Mouse (Mus musculus): ENCODE results near the gene Fyn. TPM values are rescaled to one million over a fixed set of nuclear protein-coding genes. Genes with fewer than 3 reads are reported as not detected.
A peak's percentile ranks its signal among the peaks of the same experiment; 100 is the strongest.

The Fyn gene
- polyA plus RNA-seq (2015; fragmentation: Nextera tagmentation; extraction: Ambion mirVana), result 19.0 and 21.4 TPM in 2 replicates

- 18% methylated on average over 8 of the region's 8 CpGs for WGBS
Measured at GRCm38 (mm10) chr10:39368572-39369135, at the start of gene Fyn. Fyn (plus strand) TSS chr10:39368855.

GRCm38 (mm10) chr10:39320798-39321622 is 47.6 kb upstream of the Fyn start:
- no peak overlapping the region for H3K9ac ChIP-seq
- H3K27ac ChIP-seq, result peak overlapping the region; percentile 38; the same call in 1 of the 2 replicates

More at GRCm38 (mm10) chr10:39368572-39369135, at the start of gene Fyn:
- no peaks in the 10 kb centered on the region for H3K36me3 ChIP-seq
- ATAC-seq (ENCODE audit: borderline replicate concordance, extremely low read depth, low FRiP score, low TSS enrichment), result no peak
- peaks cover 3% of the 10 kb centered on the region; the same call in 1 of the 2 replicates for H3K27me3 ChIP-seq
- H3K27ac ChIP-seq, result peak within 1 kb of the TSS; percentile 82
- no peaks in the 10 kb centered on the region for H3K9me3 ChIP-seq
- H3K4me1 ChIP-seq, result peaks cover 21% of the 10 kb centered on the region
- peak within 1 kb of the TSS; percentile 87 for H3K4me2 ChIP-seq
- H3K9ac ChIP-seq, result peak within 1 kb of the TSS; percentile 80
- H3K4me3 ChIP-seq, result peak within 1 kb of the TSS; percentile 83

DNA sequence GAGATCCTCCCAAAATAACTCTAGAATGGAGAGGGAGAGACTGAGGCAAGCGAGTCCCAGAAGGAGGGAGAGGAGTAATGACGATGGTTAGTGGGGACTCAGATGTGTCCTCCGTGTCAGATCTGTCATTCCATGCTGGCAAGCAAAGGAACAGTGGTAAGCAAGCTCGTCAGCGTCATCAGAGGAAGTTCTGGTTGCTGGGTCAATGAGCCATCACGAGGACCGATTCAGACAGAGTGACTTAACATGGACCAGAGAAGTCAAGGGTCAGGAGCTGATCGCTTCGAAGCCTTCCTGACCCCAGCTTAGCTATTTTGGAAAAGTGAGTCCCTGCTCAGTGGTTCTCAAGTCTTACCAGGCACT is 47.1 kb upstream of the Fyn start:
- H3K4me2 ChIP-seq, result peak overlapping the region; percentile 24; the same call in 1 of the 2 replicates

More at GRCm38 (mm10) chr10:39320798-39321622, 47.6 kb upstream of the Fyn start:
- WGBS, result 62% methylated on average over 17 of the region's 17 CpGs
- peak; percentile 82 for ATAC-seq (ENCODE audit: borderline replicate concordance, extremely low read depth, low FRiP score, low TSS enrichment)
- peaks cover 15% of the 10 kb centered on the region for H3K4me1 ChIP-seq
- H3K36me3 ChIP-seq, result no peaks in the 10 kb centered on the region
- H3K27me3 ChIP-seq, result no peaks in the 10 kb centered on the region
- H3K4me3 ChIP-seq, result no peak overlapping the region
- no peaks in the 10 kb centered on the region for H3K9me3 ChIP-seq
- H3K4me2 ChIP-seq, result peak overlapping the region; percentile 24; the same call in 1 of the 2 replicates

DNA sequence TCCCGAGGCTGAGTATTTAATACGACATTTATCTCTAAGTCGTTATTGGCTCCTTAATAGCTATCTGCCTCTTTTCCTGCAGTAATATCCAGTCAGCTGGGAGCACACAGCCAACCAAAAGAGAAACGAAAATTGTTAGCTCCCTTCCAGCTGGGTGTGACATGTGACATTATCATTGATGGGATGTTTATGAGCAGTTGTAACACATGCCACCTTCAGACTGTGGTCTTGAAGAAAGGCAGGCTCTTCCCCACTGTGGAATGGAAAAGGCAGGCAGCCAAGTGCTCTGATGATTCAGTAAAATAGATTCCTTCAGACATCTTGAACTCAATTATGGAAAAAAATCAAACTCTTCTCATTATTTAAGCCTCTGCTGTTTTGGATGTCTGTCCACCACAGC is 46.5 kb upstream of the Fyn start:
- WGBS, result 58% methylated on average over 4 of the region's 4 CpGs
- ATAC-seq (ENCODE audit: borderline replicate concordance, extremely low read depth, low FRiP score, low TSS enrichment), result peak; percentile 56; the same call in 1 of the 2 replicates
- Histone ChIP-seq H3K9me3 (no peaks in the 10 kb centered on the region), H3K36me3 (no peaks in the 10 kb centered on the region), H3K4me3 (no peak overlapping the region), H3K4me2 (no peak overlapping the region), H3K4me1 (peaks cover 15% of the 10 kb centered on the region), H3K27me3 (no peaks in the 10 kb centered on the region), H3K27ac (peak overlapping the region; percentile 38; the same call in 1 of the 2 replicates), H3K9ac (no peak overlapping the region)

More for the DNA sequence above, 47.1 kb upstream of the Fyn start:
- Histone ChIP-seq H3K4me1 (peaks cover 15% of the 10 kb centered on the region), H3K36me3 (no peaks in the 10 kb centered on the region), H3K9me3 (no peaks in the 10 kb centered on the region), H3K27ac (peak overlapping the region; percentile 38), H3K27me3 (no peaks in the 10 kb centered on the region), H3K4me3 (no peak overlapping the region), H3K9ac (no peak overlapping the region)
- no peak for ATAC-seq (ENCODE audit: borderline replicate concordance, extremely low read depth, low FRiP score, low TSS enrichment)
- WGBS, result 68% methylated on average over 9 of the region's 9 CpGs

DNA sequence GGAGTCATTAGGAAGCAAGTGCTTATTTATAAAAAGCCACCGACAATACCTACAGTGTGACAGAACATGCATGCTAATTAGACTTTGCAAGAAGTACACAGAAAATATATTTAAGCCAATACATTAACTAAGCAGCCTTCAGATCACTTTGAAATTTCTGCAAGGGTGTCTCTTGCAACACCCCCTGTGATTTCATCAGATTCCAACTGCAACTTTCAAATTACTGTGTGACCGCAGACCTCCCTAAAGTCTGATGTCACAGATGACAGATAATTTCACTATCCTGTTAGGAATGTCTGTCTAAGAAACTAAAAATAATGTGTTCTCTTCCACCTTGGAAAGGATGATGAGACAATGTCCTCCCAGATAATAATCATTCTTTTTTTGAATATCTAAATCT is 44.4 kb upstream of the Fyn start:
- WGBS, result 86% methylated on average over 2 of the region's 2 CpGs
- H3K4me1 ChIP-seq, result peaks cover 15% of the 10 kb centered on the region

GRCm38 (mm10) chr10:39328661-39329060 is 40.0 kb upstream of the Fyn start:
- WGBS, result 85% methylated on average over 2 of the region's 2 CpGs

More for the DNA sequence above, 44.4 kb upstream of the Fyn start:
- Histone ChIP-seq H3K36me3 (no peaks in the 10 kb centered on the region), H3K9me3 (no peaks in the 10 kb centered on the region), H3K9ac (no peak overlapping the region), H3K4me2 (no peak overlapping the region), H3K27ac (no peak overlapping the region), H3K4me3 (no peak overlapping the region), H3K27me3 (no peaks in the 10 kb centered on the region)
- ATAC-seq (ENCODE audit: borderline replicate concordance, extremely low read depth, low FRiP score, low TSS enrichment), result no peak

GRCm38 (mm10) chr10:39334320-39334719 is 34.3 kb upstream of the Fyn start:
- WGBS, result 19% methylated on average over 3 of the region's 3 CpGs
- no peak for ATAC-seq (ENCODE audit: borderline replicate concordance, extremely low read depth, low FRiP score, low TSS enrichment)
- H3K27ac ChIP-seq, result no peak overlapping the region
- no peak overlapping the region for H3K4me2 ChIP-seq
- no peaks in the 10 kb centered on the region for H3K27me3 ChIP-seq
- no peak overlapping the region for H3K9ac ChIP-seq
- H3K4me1 ChIP-seq, result no peaks in the 10 kb centered on the region; the same call in 1 of the 2 replicates
- no peaks in the 10 kb centered on the region for H3K9me3 ChIP-seq
- H3K4me3 ChIP-seq, result no peak overlapping the region
- H3K36me3 ChIP-seq, result no peaks in the 10 kb centered on the region

More at GRCm38 (mm10) chr10:39328661-39329060, 40.0 kb upstream of the Fyn start:
- no peak overlapping the region for H3K9ac ChIP-seq
- H3K4me1 ChIP-seq, result no peaks in the 10 kb centered on the region
- H3K9me3 ChIP-seq, result no peaks in the 10 kb centered on the region
- no peak overlapping the region for H3K4me3 ChIP-seq
- no peaks in the 10 kb centered on the region for H3K36me3 ChIP-seq
- no peak overlapping the region for H3K27ac ChIP-seq
- H3K27me3 ChIP-seq, result no peaks in the 10 kb centered on the region
- no peak overlapping the region for H3K4me2 ChIP-seq
- no peak for ATAC-seq (ENCODE audit: borderline replicate concordance, extremely low read depth, low FRiP score, low TSS enrichment)

DNA sequence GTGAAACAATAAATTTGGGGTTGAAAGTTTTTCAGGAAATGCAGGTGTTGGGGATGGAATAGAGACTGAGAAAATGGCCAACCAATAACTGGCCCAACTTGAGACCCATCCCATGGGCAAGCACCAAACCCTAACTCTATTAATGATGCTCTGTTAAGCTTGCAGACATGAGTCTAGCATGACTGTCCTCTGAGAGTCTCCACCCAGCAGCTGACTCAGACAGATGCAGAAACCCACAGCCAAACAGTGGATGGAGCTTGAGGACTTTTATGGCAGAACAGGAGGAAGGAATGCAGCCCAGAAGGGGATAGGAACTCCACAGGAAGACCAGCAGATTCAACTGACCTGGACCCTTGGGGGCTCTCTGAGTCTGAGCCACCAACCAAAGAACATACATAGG is 32.8 kb upstream of the Fyn start:
- Histone ChIP-seq H3K4me2 (no peak overlapping the region), H3K9ac (no peak overlapping the region), H3K4me1 (no peaks in the 10 kb centered on the region; the same call in 1 of the 2 replicates), H3K9me3 (no peaks in the 10 kb centered on the region), H3K36me3 (no peaks in the 10 kb centered on the region), H3K27me3 (no peaks in the 10 kb centered on the region), H3K4me3 (no peak overlapping the region), H3K27ac (no peak overlapping the region)
- ATAC-seq (ENCODE audit: borderline replicate concordance, extremely low read depth, low FRiP score, low TSS enrichment), result no peak

- ATAC-seq (ENCODE audit: borderline replicate concordance, extremely low read depth, low FRiP score, low TSS enrichment), result no peak
- Histone ChIP-seq H3K4me2 (no peak overlapping the region), H3K9ac (no peak overlapping the region), H3K4me3 (no peak overlapping the region), H3K27me3 (no peaks in the 10 kb centered on the region), H3K27ac (no peak overlapping the region), H3K36me3 (no peaks in the 10 kb centered on the region), H3K9me3 (no peaks in the 10 kb centered on the region), H3K4me1 (no peaks in the 10 kb centered on the region; the same call in 1 of the 2 replicates)
- 48% methylated on average over 2 of the region's 2 CpGs for WGBS
Measured at GRCm38 (mm10) chr10:39339189-39339968, 29.3 kb upstream of the Fyn start.

- Histone ChIP-seq H3K27ac (no peak overlapping the region), H3K4me2 (no peak overlapping the region), H3K4me3 (no peak overlapping the region), H3K9ac (no peak overlapping the region), H3K9me3 (no peaks in the 10 kb centered on the region), H3K27me3 (no peaks in the 10 kb centered on the region), H3K36me3 (no peaks in the 10 kb centered on the region), H3K4me1 (no peaks in the 10 kb centered on the region)
- ATAC-seq (ENCODE audit: borderline replicate concordance, extremely low read depth, low FRiP score, low TSS enrichment), result no peak
- WGBS, result 90% methylated on average over 2 of the region's 2 CpGs
Measured at GRCm38 (mm10) chr10:39339969-39340236, 28.8 kb upstream of the Fyn start.

- ATAC-seq (ENCODE audit: borderline replicate concordance, extremely low read depth, low FRiP score, low TSS enrichment), result peak; percentile 23
- no peak overlapping the region for H3K9ac ChIP-seq
- no peaks in the 10 kb centered on the region for H3K4me1 ChIP-seq
- WGBS, result 72% methylated on average over 1 of the region's 1 CpGs
- no peaks in the 10 kb centered on the region for H3K9me3 ChIP-seq
- no peak overlapping the region for H3K4me2 ChIP-seq
- H3K27ac ChIP-seq, result 0 out of 2 replicates have a peak overlapping the region, but pooled peaks have one; percentile 29
- no peaks in the 10 kb centered on the region for H3K27me3 ChIP-seq
- H3K36me3 ChIP-seq, result no peaks in the 10 kb centered on the region
- H3K4me3 ChIP-seq, result no peak overlapping the region
Measured at GRCm38 (mm10) chr10:39343551-39343950, 25.1 kb upstream of the Fyn start.
